ENCODE assay signal across 14 mouse cellular contexts in the genomic region with DNA sequence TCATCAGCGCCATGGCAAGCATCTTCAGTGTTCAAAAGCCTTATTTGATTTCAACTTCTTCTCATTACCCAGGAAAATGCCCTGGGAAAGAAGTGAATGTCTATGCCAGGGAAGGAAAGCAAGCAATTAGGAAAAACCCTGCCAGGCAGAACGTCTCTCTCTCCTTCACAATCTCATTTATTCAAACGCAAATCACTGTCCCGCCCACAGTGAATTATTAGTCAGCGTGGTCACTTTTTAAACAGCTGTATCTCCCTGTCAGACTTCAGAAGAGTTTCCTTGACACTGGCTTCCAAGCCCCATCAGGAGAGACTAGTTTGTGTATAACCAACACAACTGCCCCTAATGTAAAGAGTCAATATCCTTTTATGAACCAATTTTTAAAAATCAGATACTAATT.
"Had no signal": no experiment of that assay in that cellular context is flagged by ENCODE, and none has a peak within 500 bp of the region (broad histone marks: within the 10 kb centered on the region; RNA-seq: fewer than 3 reads in every experiment).

No protein-coding gene starts in this region.

- H3K9ac ChIP-seq: limb, embryonic 15.5 days; liver, embryonic 12.5 days; lung, embryonic 14.5 days; midbrain, embryonic 13.5 days; neural tube, embryonic 15.5 days had no signal

- H3K4me1 ChIP-seq: liver, embryonic 12.5 days; neural tube, embryonic 15.5 days had no signal

- H3K27ac ChIP-seq: limb, embryonic 15.5 days; liver, embryonic 12.5 days; macrophage; midbrain, embryonic 13.5 days; neural tube, embryonic 15.5 days; stomach, postnatal 0 days had no signal

- H3K36me3 ChIP-seq: limb, embryonic 15.5 days; liver, embryonic 12.5 days; midbrain, embryonic 13.5 days; neural tube, embryonic 15.5 days had no signal

- H3K4me3 ChIP-seq: limb, embryonic 15.5 days; liver, embryonic 12.5 days; midbrain, embryonic 13.5 days; myocyte; neural tube, embryonic 15.5 days had no signal

- ATAC-seq: inflammation-experienced regulatory T-cells, adult 6 months; intestine, postnatal 0 days; liver, embryonic 12.5 days; midbrain, embryonic 13.5 days had no signal

- H3K9me3 ChIP-seq: limb, embryonic 15.5 days; liver, embryonic 12.5 days; midbrain, embryonic 13.5 days; neural tube, embryonic 15.5 days had no signal

- H3K27me3 ChIP-seq: limb, embryonic 15.5 days; liver, embryonic 12.5 days; midbrain, embryonic 13.5 days; neural tube, embryonic 15.5 days had no signal

- H3K4me2 ChIP-seq: limb, embryonic 15.5 days; liver, embryonic 12.5 days; lung, embryonic 14.5 days; midbrain, embryonic 13.5 days; neural tube, embryonic 15.5 days had no signal

- DNase-seq: layer of hippocampus, adult 9-11 months; layer of hippocampus, postnatal 36 days; lung, embryonic 14.5 days; lung, postnatal 10 days; thymus, postnatal 14 days had no signal
